Mouse (Mus musculus): Measurements from ENCODE around the gene Il13. TPM values are rescaled to one million over a fixed set of nuclear protein-coding genes. Genes with fewer than 3 reads are reported as not detected.

The Il13 gene
- total RNA-seq (2023): under 1 TPM in 1 of 2 experiments, not detected in 1; 0.47 TPM

DNA sequence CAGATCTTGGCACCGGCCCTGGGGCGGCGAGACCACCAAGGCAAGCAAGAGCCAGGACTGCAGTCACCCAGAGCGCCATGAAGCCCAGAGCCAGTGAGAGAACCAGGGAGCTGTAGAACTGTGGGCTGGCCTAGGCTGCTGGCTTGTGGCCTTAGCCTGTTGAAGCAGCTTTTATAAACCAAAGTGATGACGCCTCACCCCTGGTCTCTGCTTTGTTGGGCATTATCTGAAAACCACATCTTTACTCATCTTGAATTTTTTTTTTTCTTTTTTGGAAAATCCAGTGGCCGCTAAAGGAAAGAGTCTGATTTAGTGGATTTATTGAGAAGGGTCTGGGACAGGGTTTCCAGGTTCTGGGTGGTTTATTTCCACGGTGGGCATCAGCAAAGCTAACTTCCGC lies at the start of gene Il13:
TSS of gene Il13 (minus strand) at position 147 of the 400 bp plus-strand sequence.

DNA sequence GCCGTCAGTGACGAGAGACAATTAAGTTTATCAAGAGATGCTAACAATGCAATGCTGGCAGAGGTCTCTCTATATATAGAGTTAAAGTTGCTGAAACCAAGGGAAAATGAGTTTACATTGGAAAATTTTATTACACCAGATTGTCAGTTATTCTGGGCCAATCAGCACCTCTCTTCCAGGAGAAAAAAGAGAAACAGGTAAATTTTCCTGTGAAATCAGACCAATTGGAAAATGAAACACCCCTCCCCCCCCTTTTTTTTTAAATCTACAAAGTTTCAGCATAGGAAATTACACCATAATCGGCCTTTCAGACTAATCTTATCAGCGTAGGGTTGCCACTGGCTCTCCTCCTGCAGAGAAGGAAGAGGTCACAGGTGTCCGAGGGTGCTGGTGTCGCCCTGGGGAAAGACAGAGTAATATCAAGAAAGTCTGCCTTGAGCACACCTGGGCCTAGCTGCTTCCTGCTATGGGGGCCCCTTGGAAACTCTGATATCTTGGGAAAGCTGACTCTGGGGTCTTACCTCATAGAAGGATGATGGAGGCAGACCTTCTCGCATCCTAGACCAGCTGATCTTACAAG lies 15.8 kb downstream of the Il13 start, which contains the start of gene Il4:
TSS of gene Il4 (minus strand) at position 51 of the 580 bp plus-strand sequence.

Other genes starting within 250 kb of the Il13 start
- not detected for gene Leap2, start 211.5 kb downstream of the Il13 start, total RNA-seq (2023)
- gene Uqcrq, start 203.9 kb downstream of the Il13 start, total RNA-seq (2023): 100 to 1,000 TPM; 172 to 178 TPM
- 1 to 10 TPM; 1.3 to 3.0 TPM for gene Gdf9, start 203.7 kb downstream of the Il13 start, total RNA-seq (2023)
- not detected for gene Gm10447, start 177.6 kb downstream of the Il13 start, total RNA-seq (2023)
- gene Shroom1, start 177.5 kb downstream of the Il13 start, total RNA-seq (2023): not detected
- not detected for gene Gm9837, start 164.2 kb downstream of the Il13 start, total RNA-seq (2023)
- gene Gm9945, start 154.5 kb downstream of the Il13 start, total RNA-seq (2023): not detected
- gene Sowaha, start 154.4 kb downstream of the Il13 start, total RNA-seq (2023): not detected
- gene Sept8, start 115.4 kb downstream of the Il13 start, total RNA-seq (2023): 1 to 10 TPM; 2.8 to 6.4 TPM
- gene Kif3a, start 67.3 kb downstream of the Il13 start, total RNA-seq (2023): 1 to 10 TPM; 4.7 to 5.6 TPM
- gene Il4, start 16.0 kb downstream of the Il13 start, total RNA-seq (2023): 1 to 10 TPM; 1.2 to 2.4 TPM
- gene Rad50, start 72.6 kb upstream of the Il13 start, total RNA-seq (2023): 10 to 100 TPM; 26.4 to 28.0 TPM
- gene Il5, start 86.1 kb upstream of the Il13 start, total RNA-seq (2023): not detected
- 100 to 1,000 TPM; 501 to 520 TPM for gene Irf1, start 135.3 kb upstream of the Il13 start, total RNA-seq (2023)
- 1 to 10 TPM; 1.5 to 2.0 TPM for gene Gm17334, start 138.5 kb upstream of the Il13 start, total RNA-seq (2023)
- 10 to 100 TPM; 31.9 to 33.1 TPM for gene Gm12216, start 224.6 kb upstream of the Il13 start, total RNA-seq (2023)